Mouse (Mus musculus) kidney, embryonic 16.5 days (tissue): ENCODE results near the gene Nrap. TPM values are rescaled to one million over a fixed set of nuclear protein-coding genes. Genes with fewer than 3 reads are reported as not detected.

Source experiments
- ATAC-seq: fragments of 200-750 bp; cut with Nextera tagmentation; 2 replicates; pipeline ENCODE4 v1.8.0; 2017; ENCODE audit warnings: moderate TSS enrichment; ENCODE audit not compliant: low FRiP score, low TSS enrichment
- H3K27ac ChIP-seq: fragments of 300-500 bp; sonication (generic); 2 replicates; pipeline ENCODE4 v1.5.1; 2014; ENCODE audit warnings: low read length
- H3K27me3 ChIP-seq: fragments of 300-500 bp; sonication (generic); 2 replicates; pipeline ENCODE4 v1.6.1; 2014; ENCODE audit warnings: low read length, control low read depth, mixed read lengths; ENCODE audit not compliant: insufficient read depth
- H3K36me3 ChIP-seq: fragments of 300-500 bp; sonication (generic); 2 replicates; pipeline ENCODE4 v1.6.1; 2014; ENCODE audit warnings: low read length, control low read depth, mixed read lengths; ENCODE audit not compliant: insufficient read depth
- H3K4me1 ChIP-seq: fragments of 300-500 bp; sonication (generic); 2 replicates; pipeline ENCODE4 v1.6.1; 2014; ENCODE audit warnings: low read length, control low read depth, mixed read lengths; ENCODE audit not compliant: insufficient read depth
- H3K4me2 ChIP-seq: fragments of 300-500 bp; sonication (generic); replicated peaks from 2 replicates; pipeline ENCODE4 v1.6.1; 2014; ENCODE audit warnings: low read depth, low read length
- H3K4me3 ChIP-seq: fragments of 300-500 bp; sonication (generic); 2 replicates; pipeline ENCODE4 v1.5.1; 2014; ENCODE audit warnings: mild to moderate bottlenecking, low read length
- H3K9ac ChIP-seq: fragments of 300-500 bp; sonication (generic); replicated peaks from 2 replicates; pipeline ENCODE4 v1.6.1; 2014; ENCODE audit warnings: low read length
- H3K9me3 ChIP-seq: fragments of 300-500 bp; sonication (generic); 2 replicates; pipeline ENCODE4 v1.6.1; 2016; ENCODE audit warnings: low read length, control low read depth
- WGBS: fragments of 180-500 bp; shearing (Covaris S2); extraction: QIAGEN DNeasy Blood & Tissue Kit; methylation state at CpG from one replicate; pipeline ENCODE4 v1.1.7; 2014; 5-methylcytosine and 5-hydroxymethylcytosine counted together
- polyA plus RNA-seq: library from polyadenylated mRNA; unstranded; fragments of >200 nt; fragmentation: Nextera tagmentation; extraction: Ambion mirVana; gene quantifications from 2 replicates; pipeline ENCODE4 v1.2.1, GENCODE M21; 2015

The Nrap gene
- polyA plus RNA-seq, 1 experiment from 2014 or later = 0.37 TPM

DNA sequence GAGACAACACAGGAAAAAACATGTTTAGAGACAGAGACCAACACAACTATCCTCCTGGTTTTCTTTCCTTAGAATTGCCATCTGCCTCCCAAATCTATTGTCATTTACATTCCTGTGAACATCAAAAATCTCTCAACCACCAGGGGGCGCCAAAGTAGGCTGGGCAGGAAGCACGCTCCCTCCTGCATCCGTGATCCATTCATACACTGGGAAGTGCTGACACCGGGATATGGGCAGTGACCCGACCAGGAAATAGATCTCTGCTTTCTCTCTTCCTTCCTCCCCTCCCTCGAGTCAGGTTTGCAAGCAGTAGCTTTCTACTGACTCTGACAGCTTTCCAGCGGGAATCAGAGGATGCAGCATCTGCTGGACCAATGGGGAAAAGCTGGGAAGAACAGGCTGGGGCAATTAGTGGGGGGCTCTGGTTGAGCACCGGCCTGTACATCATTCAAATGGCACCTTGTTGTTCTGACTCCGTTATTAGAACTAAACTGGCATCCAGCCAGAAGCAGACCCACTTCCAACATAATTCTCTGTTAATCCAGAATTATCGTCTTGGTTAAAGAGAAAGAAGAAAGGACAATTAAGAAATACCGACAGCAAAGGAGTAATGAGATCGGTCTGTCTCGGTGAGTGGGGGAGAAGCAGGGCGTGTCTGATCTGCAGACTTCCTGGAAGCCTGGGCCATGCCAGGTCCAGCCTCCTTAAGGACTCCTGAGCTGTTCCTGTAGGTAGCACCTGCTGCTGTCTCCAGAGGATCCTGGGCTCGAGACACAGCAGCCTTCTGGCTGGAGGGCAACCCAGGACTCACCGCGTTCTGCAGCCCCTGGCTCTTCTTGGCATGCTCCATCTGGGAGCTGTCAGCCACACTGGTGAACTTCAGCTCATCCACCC is 33.1 kb downstream of the Nrap start:
- no peak overlapping the region for H3K9ac ChIP-seq
- 36% methylated on average over 17 of the region's 17 CpGs for WGBS
- 0 out of 2 replicates have a peak overlapping the region, but pooled peaks have one; percentile 4 for H3K4me3 ChIP-seq
- ATAC-seq = 0 out of 2 replicates have a peak, but pooled peaks have one; percentile 62
- no peak overlapping the region for H3K27ac ChIP-seq
- H3K9me3 ChIP-seq = no peaks in the 10 kb centered on the region
- H3K36me3 ChIP-seq = no peaks in the 10 kb centered on the region
- H3K4me2 ChIP-seq = peak overlapping the region; percentile 29
- no peaks in the 10 kb centered on the region for H3K27me3 ChIP-seq
- 0 out of 2 replicates have a peak, but pooled peaks cover 6% of the 10 kb centered on the region for H3K4me1 ChIP-seq

DNA sequence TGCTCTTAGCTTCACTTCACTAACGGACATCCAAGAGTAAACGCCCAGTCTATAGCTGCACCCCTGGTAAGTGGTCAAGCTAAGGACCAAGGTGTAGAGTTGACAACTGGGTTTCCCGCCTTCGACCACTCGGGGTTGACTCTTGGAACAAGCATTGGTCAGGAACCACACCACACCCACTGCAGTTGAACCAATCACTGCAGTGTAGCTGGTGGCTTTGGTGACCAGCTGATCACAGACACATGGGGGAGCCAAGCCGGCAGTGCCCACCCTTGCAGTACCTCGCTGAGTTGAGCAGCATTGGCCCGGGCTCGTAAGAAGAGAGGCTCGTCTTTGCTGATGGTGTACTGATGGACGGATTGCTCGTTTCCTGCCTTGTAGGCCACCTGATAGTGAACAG is 34.6 kb downstream of the Nrap start:
- no peaks in the 10 kb centered on the region for H3K27me3 ChIP-seq
- H3K9me3 ChIP-seq = no peaks in the 10 kb centered on the region
- no peak overlapping the region for H3K9ac ChIP-seq
- no peak overlapping the region for H3K27ac ChIP-seq
- no peaks in the 10 kb centered on the region for H3K36me3 ChIP-seq
- H3K4me1 ChIP-seq = 0 out of 2 replicates have a peak, but pooled peaks cover 6% of the 10 kb centered on the region
- no peak overlapping the region for H3K4me2 ChIP-seq
- no peak overlapping the region for H3K4me3 ChIP-seq
- ATAC-seq = no peak
- 84% methylated on average over 12 of the region's 12 CpGs for WGBS

GRCm38 (mm10) chr19:56353689-56354088 is 36.1 kb downstream of the Nrap start:
- 0 out of 2 replicates have a peak, but pooled peaks cover 6% of the 10 kb centered on the region for H3K4me1 ChIP-seq
- peak; percentile 44; the same call in 1 of the 2 replicates for ATAC-seq
- H3K4me2 ChIP-seq = no peak overlapping the region
- 56% methylated on average over 10 of the region's 10 CpGs for WGBS
- H3K27ac ChIP-seq = no peak overlapping the region
- no peak overlapping the region for H3K4me3 ChIP-seq
- H3K27me3 ChIP-seq = no peaks in the 10 kb centered on the region
- H3K9me3 ChIP-seq = no peaks in the 10 kb centered on the region
- no peaks in the 10 kb centered on the region for H3K36me3 ChIP-seq
- no peak overlapping the region for H3K9ac ChIP-seq

GRCm38 (mm10) chr19:56349295-56349694 is 40.5 kb downstream of the Nrap start:
- no peak overlapping the region for H3K4me3 ChIP-seq
- no peak overlapping the region for H3K27ac ChIP-seq
- H3K9ac ChIP-seq = no peak overlapping the region
- no peak overlapping the region for H3K4me2 ChIP-seq
- ATAC-seq = no peak
- WGBS = 32% methylated on average over 6 of the region's 6 CpGs
- H3K27me3 ChIP-seq = 0 out of 2 replicates have a peak, but pooled peaks cover 3% of the 10 kb centered on the region
- H3K9me3 ChIP-seq = no peaks in the 10 kb centered on the region
- no peaks in the 10 kb centered on the region for H3K36me3 ChIP-seq
- 0 out of 2 replicates have a peak, but pooled peaks cover 6% of the 10 kb centered on the region for H3K4me1 ChIP-seq

- H3K9ac ChIP-seq = no peak overlapping the region
- H3K4me3 ChIP-seq = no peak overlapping the region
- H3K27ac ChIP-seq = no peak overlapping the region
- ATAC-seq = no peak
- H3K4me2 ChIP-seq = no peak overlapping the region
- WGBS = 41% methylated on average over 13 of the region's 13 CpGs
- 0 out of 2 replicates have a peak, but pooled peaks cover 3% of the 10 kb centered on the region for H3K27me3 ChIP-seq
- H3K36me3 ChIP-seq = no peaks in the 10 kb centered on the region
- H3K9me3 ChIP-seq = no peaks in the 10 kb centered on the region
- H3K4me1 ChIP-seq = no peaks in the 10 kb centered on the region
Measured at GRCm38 (mm10) chr19:56346750-56347149, 43.1 kb downstream of the Nrap start.

DNA sequence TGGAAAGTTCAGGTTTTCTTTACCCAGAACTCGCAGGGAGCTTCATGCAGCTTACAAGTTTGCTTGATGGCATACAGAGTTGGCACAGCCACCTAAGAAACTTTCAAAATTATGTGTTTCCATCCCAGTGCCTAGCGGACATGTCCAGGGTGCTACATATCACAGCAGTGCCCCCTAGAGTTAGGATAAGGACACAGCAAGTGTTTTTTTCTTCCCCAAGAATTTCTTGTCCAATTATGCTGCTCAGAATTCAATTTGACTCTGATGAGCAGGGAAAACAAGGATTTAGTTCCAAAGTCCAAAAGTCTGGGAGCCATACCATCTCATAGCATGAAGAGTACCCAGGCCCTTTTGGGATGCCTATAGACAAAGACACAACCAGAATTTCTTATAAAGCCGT is 43.8 kb downstream of the Nrap start:
- no peak overlapping the region for H3K4me2 ChIP-seq
- H3K27me3 ChIP-seq = 0 out of 2 replicates have a peak, but pooled peaks cover 3% of the 10 kb centered on the region
- no peak for ATAC-seq
- 77% methylated on average over 3 of the region's 3 CpGs for WGBS
- no peaks in the 10 kb centered on the region for H3K36me3 ChIP-seq
- no peak overlapping the region for H3K27ac ChIP-seq
- no peak overlapping the region for H3K4me3 ChIP-seq
- H3K4me1 ChIP-seq = no peaks in the 10 kb centered on the region
- H3K9ac ChIP-seq = no peak overlapping the region
- no peaks in the 10 kb centered on the region for H3K9me3 ChIP-seq

GRCm38 (mm10) chr19:56343869-56344563 is 45.8 kb downstream of the Nrap start:
- ATAC-seq = no peak
- no peak overlapping the region for H3K4me2 ChIP-seq
- H3K4me1 ChIP-seq = no peaks in the 10 kb centered on the region
- no peak overlapping the region for H3K27ac ChIP-seq
- 0 out of 2 replicates have a peak, but pooled peaks cover 3% of the 10 kb centered on the region for H3K27me3 ChIP-seq
- H3K4me3 ChIP-seq = no peak overlapping the region
- WGBS = 72% methylated on average over 26 of the region's 26 CpGs
- H3K36me3 ChIP-seq = no peaks in the 10 kb centered on the region
- no peak overlapping the region for H3K9ac ChIP-seq
- H3K9me3 ChIP-seq = no peaks in the 10 kb centered on the region

DNA sequence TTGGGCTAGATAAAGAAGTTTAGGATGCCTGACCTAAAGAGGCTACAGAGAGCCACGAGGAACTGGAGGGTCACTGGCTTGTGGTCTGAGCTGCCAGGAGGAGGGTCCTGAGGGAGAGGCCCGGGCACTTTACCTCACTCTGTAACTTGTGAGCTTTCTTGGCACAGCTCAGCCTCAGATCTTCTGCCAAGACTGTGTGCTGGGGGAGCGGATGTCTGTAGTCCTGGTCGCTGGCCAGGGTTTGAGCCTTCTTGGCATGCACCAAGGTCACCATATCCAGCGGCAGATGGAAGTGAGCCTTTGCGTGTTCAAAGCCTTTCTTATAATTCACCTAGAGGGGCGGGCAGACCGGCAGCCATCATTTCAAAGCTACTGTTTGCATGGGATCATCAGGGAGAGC is 47.8 kb downstream of the Nrap start:
- H3K27me3 ChIP-seq = 0 out of 2 replicates have a peak, but pooled peaks cover 3% of the 10 kb centered on the region
- ATAC-seq = no peak
- no peak overlapping the region for H3K4me2 ChIP-seq
- WGBS = 76% methylated on average over 8 of the region's 8 CpGs
- H3K4me3 ChIP-seq = no peak overlapping the region
- H3K4me1 ChIP-seq = no peaks in the 10 kb centered on the region
- H3K9ac ChIP-seq = no peak overlapping the region
- H3K9me3 ChIP-seq = no peaks in the 10 kb centered on the region
- H3K27ac ChIP-seq = no peak overlapping the region
- no peaks in the 10 kb centered on the region for H3K36me3 ChIP-seq

DNA sequence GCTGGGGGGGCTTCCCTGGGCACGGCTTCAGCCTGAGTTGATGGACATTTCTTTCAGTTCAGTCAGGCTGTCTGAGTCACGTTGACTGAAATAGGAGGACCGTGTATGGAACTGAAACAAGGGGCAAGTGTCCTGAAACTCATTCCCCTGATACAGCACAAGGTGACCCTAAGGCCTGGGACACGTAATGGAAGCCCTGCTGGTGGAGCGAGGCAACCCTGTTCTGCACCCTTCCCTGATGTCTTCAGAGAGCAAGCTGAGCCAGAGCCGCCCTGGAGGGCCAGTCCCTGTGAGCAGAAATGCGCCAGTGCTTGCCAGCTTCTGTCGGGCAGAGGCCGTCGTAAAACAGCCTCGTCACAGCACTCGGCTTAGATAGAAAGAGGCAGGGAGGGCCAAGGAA is 53.0 kb downstream of the Nrap start:
- Histone ChIP-seq H3K27ac (no peak overlapping the region), H3K4me1 (no peaks in the 10 kb centered on the region), H3K36me3 (no peaks in the 10 kb centered on the region), H3K4me2 (no peak overlapping the region), H3K27me3 (no peaks in the 10 kb centered on the region), H3K9ac (no peak overlapping the region), H3K9me3 (no peaks in the 10 kb centered on the region), H3K4me3 (no peak overlapping the region)
- ATAC-seq = no peak
- 49% methylated on average over 12 of the region's 12 CpGs for WGBS
